Mouse (Mus musculus): Measurements from ENCODE around the gene Mettl24. TPM values are rescaled to one million over a fixed set of nuclear protein-coding genes. Genes with fewer than 3 reads are reported as not detected.

Mettl24 gene
- polyA plus RNA-seq, 1 experiment = 18.2 TPM

- no peak for DNase-seq
- Histone ChIP-seq H3K4me1 (ENCODE audit: control insufficient read depth, insufficient read depth, low read length) (peaks cover 23% of the 10 kb centered on the region), H3K4me3 (replicated peaks; ENCODE audit: extremely low read depth, low read depth, low read length) (no peak overlapping the region)
- TF ChIP-seq POLR2A (IDR thresholded peaks at IDR 0.05; ENCODE audit: borderline replicate concordance, extremely low read depth, low read depth, low read length) (no peak), CTCF (IDR thresholded peaks at IDR 0.05; ENCODE audit: insufficient read depth, low read length) (peak; percentile 55)
- 33% methylated on average over 4 of the region's 4 CpGs for WGBS
Observed at GRCm38 (mm10) chr10:40725066-40725465, 42.0 kb downstream of the Mettl24 start.

GRCm38 (mm10) chr10:40725471-40725870, 42.4 kb downstream of the Mettl24 start:
- DNase-seq = no peak
- TF ChIP-seq POLR2A (IDR thresholded peaks at IDR 0.05; ENCODE audit: borderline replicate concordance, extremely low read depth, low read depth, low read length) = no peak
- TF ChIP-seq CTCF (IDR thresholded peaks at IDR 0.05; ENCODE audit: insufficient read depth, low read length) = no peak
- H3K4me1 ChIP-seq (ENCODE audit: control insufficient read depth, insufficient read depth, low read length) = peaks cover 23% of the 10 kb centered on the region
- no peak overlapping the region for H3K4me3 ChIP-seq (replicated peaks; ENCODE audit: extremely low read depth, low read depth, low read length)
- 58% methylated on average over 4 of the region's 4 CpGs for WGBS

- no peak for DNase-seq
- no peak for TF ChIP-seq CTCF (IDR thresholded peaks at IDR 0.05; ENCODE audit: insufficient read depth, low read length)
- no peak for TF ChIP-seq POLR2A (IDR thresholded peaks at IDR 0.05; ENCODE audit: borderline replicate concordance, extremely low read depth, low read depth, low read length)
- H3K4me3 ChIP-seq (replicated peaks; ENCODE audit: extremely low read depth, low read depth, low read length) = no peak overlapping the region
- 59% methylated on average over 11 of the region's 11 CpGs for WGBS
- peaks cover 23% of the 10 kb centered on the region for H3K4me1 ChIP-seq (ENCODE audit: control insufficient read depth, insufficient read depth, low read length)
Observed at GRCm38 (mm10) chr10:40726288-40726902, 43.3 kb downstream of the Mettl24 start.

- H3K4me3 ChIP-seq (replicated peaks; ENCODE audit: extremely low read depth, low read depth, low read length) = no peak overlapping the region
- DNase-seq = no peak
- no peak for TF ChIP-seq CTCF (IDR thresholded peaks at IDR 0.05; ENCODE audit: insufficient read depth, low read length)
- peaks cover 23% of the 10 kb centered on the region for H3K4me1 ChIP-seq (ENCODE audit: control insufficient read depth, insufficient read depth, low read length)
- 88% methylated on average over 5 of the region's 5 CpGs for WGBS
Observed at GRCm38 (mm10) chr10:40726989-40727388, 43.9 kb downstream of the Mettl24 start.

- no peak for DNase-seq
Observed at GRCm38 (mm10) chr10:40730200-40730599, 47.1 kb downstream of the Mettl24 start.

GRCm38 (mm10) chr10:40733291-40733690, 50.2 kb downstream of the Mettl24 start:
- 66% methylated on average over 3 of the region's 3 CpGs for WGBS
- Histone ChIP-seq H3K4me3 (replicated peaks; ENCODE audit: extremely low read depth, low read depth, low read length) (no peak overlapping the region), H3K4me1 (ENCODE audit: control insufficient read depth, insufficient read depth, low read length) (no peaks in the 10 kb centered on the region)
- no peak for TF ChIP-seq POLR2A (IDR thresholded peaks at IDR 0.05; ENCODE audit: borderline replicate concordance, extremely low read depth, low read depth, low read length)
- no peak for TF ChIP-seq CTCF (IDR thresholded peaks at IDR 0.05; ENCODE audit: insufficient read depth, low read length)
- no peak for DNase-seq

More at GRCm38 (mm10) chr10:40730200-40730599, 47.1 kb downstream of the Mettl24 start:
- Histone ChIP-seq H3K4me1 (ENCODE audit: control insufficient read depth, insufficient read depth, low read length) (peaks cover 7% of the 10 kb centered on the region; the same call in 1 of the 2 replicates), H3K4me3 (replicated peaks; ENCODE audit: extremely low read depth, low read depth, low read length) (no peak overlapping the region)
- TF ChIP-seq CTCF (IDR thresholded peaks at IDR 0.05; ENCODE audit: insufficient read depth, low read length) (no peak), POLR2A (IDR thresholded peaks at IDR 0.05; ENCODE audit: borderline replicate concordance, extremely low read depth, low read depth, low read length) (no peak)
- 84% methylated on average over 5 of the region's 5 CpGs for WGBS

GRCm38 (mm10) chr10:40736172-40736571, 53.1 kb downstream of the Mettl24 start:
- TF ChIP-seq CTCF (IDR thresholded peaks at IDR 0.05; ENCODE audit: insufficient read depth, low read length) = no peak
- no peak for TF ChIP-seq POLR2A (IDR thresholded peaks at IDR 0.05; ENCODE audit: borderline replicate concordance, extremely low read depth, low read depth, low read length)
- Histone ChIP-seq H3K4me3 (replicated peaks; ENCODE audit: extremely low read depth, low read depth, low read length) (no peak overlapping the region), H3K4me1 (ENCODE audit: control insufficient read depth, insufficient read depth, low read length) (no peaks in the 10 kb centered on the region)
- no peak for DNase-seq
- 83% methylated on average over 6 of the region's 6 CpGs for WGBS

- H3K4me1 ChIP-seq (ENCODE audit: control insufficient read depth, insufficient read depth, low read length) = no peaks in the 10 kb centered on the region
- no peak for TF ChIP-seq CTCF (IDR thresholded peaks at IDR 0.05; ENCODE audit: insufficient read depth, low read length)
- no peak for TF ChIP-seq POLR2A (IDR thresholded peaks at IDR 0.05; ENCODE audit: borderline replicate concordance, extremely low read depth, low read depth, low read length)
- DNase-seq = no peak
- H3K4me3 ChIP-seq (replicated peaks; ENCODE audit: extremely low read depth, low read depth, low read length) = no peak overlapping the region
- WGBS = 71% methylated on average over 22 of the region's 22 CpGs
Observed at GRCm38 (mm10) chr10:40737274-40738112, 54.4 kb downstream of the Mettl24 start.

- DNase-seq = no peak
- 68% methylated on average over 3 of the region's 3 CpGs for WGBS
- H3K4me3 ChIP-seq (replicated peaks; ENCODE audit: extremely low read depth, low read depth, low read length) = no peak overlapping the region
- no peaks in the 10 kb centered on the region for H3K4me1 ChIP-seq (ENCODE audit: control insufficient read depth, insufficient read depth, low read length)
- no peak for TF ChIP-seq CTCF (IDR thresholded peaks at IDR 0.05; ENCODE audit: insufficient read depth, low read length)
- TF ChIP-seq POLR2A (IDR thresholded peaks at IDR 0.05; ENCODE audit: borderline replicate concordance, extremely low read depth, low read depth, low read length) = no peak
Observed at GRCm38 (mm10) chr10:40740696-40741095, 57.6 kb downstream of the Mettl24 start.

Measured in lung, adult 2 months (tissue).